Mouse (Mus musculus) C2C12 (cell line): ENCODE measurements around the gene Cep131. TPM values are rescaled to one million over a fixed set of nuclear protein-coding genes. Genes with fewer than 3 reads are reported as not detected.

ENCODE experiments used
- H3K27me3 ChIP-seq: one replicate; pipeline ENCODE4 v1.6.1; 2011; ENCODE audit not compliant: control insufficient read depth, insufficient read depth, insufficient read length
- H3K36me3 ChIP-seq: one replicate; pipeline ENCODE4 v1.6.1; 2011; ENCODE audit not compliant: control insufficient read depth, insufficient read depth
- H3K4me3 ChIP-seq: one replicate; pipeline ENCODE4 v1.5.1; 2011; ENCODE audit warnings: mild to moderate bottlenecking, control low read depth; ENCODE audit not compliant: poor library complexity, insufficient read depth, severe bottlenecking
- H3K79me2 ChIP-seq: one replicate; pipeline ENCODE4 v1.6.1; 2011; ENCODE audit not compliant: control insufficient read depth, insufficient read depth
- H3K79me3 ChIP-seq: one replicate; pipeline ENCODE4 v1.6.1; 2011; ENCODE audit warnings: low read depth, control low read depth
- H3ac ChIP-seq: one replicate; pipeline ENCODE3; 2011; ENCODE audit warnings: low read depth; ENCODE audit not compliant: control insufficient read depth, insufficient read length
- CEBPB ChIP-seq: IDR thresholded peaks from one replicate; pipeline ENCODE4 v1.6.1; 2011; ENCODE audit warnings: low read depth, mild to moderate bottlenecking, control low read depth, moderate library complexity
- CTCF ChIP-seq: IDR thresholded peaks from one replicate; pipeline ENCODE4 v1.5.1; 2011; ENCODE audit not compliant: control insufficient read depth, insufficient read depth, insufficient read length
- FOSL1 ChIP-seq: IDR thresholded peaks from one replicate; pipeline ENCODE4 v1.8.0; 2011; ENCODE audit warnings: mild to moderate bottlenecking, low read length; ENCODE audit not compliant: poor library complexity, insufficient read depth, severe bottlenecking
- MAX ChIP-seq: IDR thresholded peaks from one replicate; pipeline ENCODE4 v1.6.1; 2011; ENCODE audit warnings: mild to moderate bottlenecking, control low read depth
- MYOD1 ChIP-seq: IDR thresholded peaks from one replicate; pipeline ENCODE4 v1.6.1; 2011; ENCODE audit warnings: low read depth; ENCODE audit not compliant: control insufficient read depth, insufficient read length
- MYOG ChIP-seq: IDR thresholded peaks from one replicate; pipeline ENCODE4 v1.6.1; 2011; ENCODE audit not compliant: control insufficient read depth, insufficient read length; ENCODE audit errors: extremely low read depth
- USF1 ChIP-seq: IDR thresholded peaks from one replicate; pipeline ENCODE4 v1.6.1; 2011; ENCODE audit warnings: low read depth, mild to moderate bottlenecking, control low read depth, moderate library complexity
- polyA plus RNA-seq: library from polyadenylated mRNA; unstranded; fragments of >200 nt; fragmentation: generic; extraction: Trizol; gene quantifications from one replicate; pipeline ENCODE4 v1.2.1, GENCODE M21; 2012; ENCODE audit warnings: missing spikeins

The Cep131 gene
- polyA plus RNA-seq, 1 experiment, result 11.6 TPM

GRCm38 (mm10) chr11:120071065-120071464 lies 15.6 kb downstream of the Cep131 start:
- no peak overlapping the region for H3ac ChIP-seq
- H3K27me3 ChIP-seq, result no peaks in the 10 kb centered on the region
- no peak overlapping the region for H3K4me3 ChIP-seq
- no peaks in the 10 kb centered on the region for H3K79me2 ChIP-seq
- no peaks in the 10 kb centered on the region for H3K36me3 ChIP-seq
- no peak for TF ChIP-seq USF1
- TF ChIP-seq CTCF, result no peak
- TF ChIP-seq MYOG, result no peak
- TF ChIP-seq CEBPB, result no peak
- no peak for TF ChIP-seq MYOD1
- TF ChIP-seq FOSL1, result no peak
- TF ChIP-seq MAX, result no peak
- no peaks in the 10 kb centered on the region for H3K79me3 ChIP-seq

GRCm38 (mm10) chr11:120070286-120070930 lies 16.2 kb downstream of the Cep131 start:
- Histone ChIP-seq H3K79me3 (no peaks in the 10 kb centered on the region), H3K27me3 (no peaks in the 10 kb centered on the region), H3K36me3 (no peaks in the 10 kb centered on the region), H3ac (no peak overlapping the region), H3K4me3 (no peak overlapping the region), H3K79me2 (no peaks in the 10 kb centered on the region)
- TF ChIP-seq FOSL1 (no peak), MYOG (no peak), MAX (no peak)

GRCm38 (mm10) chr11:120069261-120069660 lies 17.4 kb downstream of the Cep131 start:
- Histone ChIP-seq H3K36me3 (no peaks in the 10 kb centered on the region), H3ac (no peak overlapping the region), H3K79me3 (no peaks in the 10 kb centered on the region), H3K79me2 (no peaks in the 10 kb centered on the region), H3K4me3 (no peak overlapping the region), H3K27me3 (no peaks in the 10 kb centered on the region)
- TF ChIP-seq CEBPB, result no peak
- no peak for TF ChIP-seq MYOG
- no peak for TF ChIP-seq MYOD1
- TF ChIP-seq FOSL1, result no peak
- no peak for TF ChIP-seq CTCF
- no peak for TF ChIP-seq MAX
- no peak for TF ChIP-seq USF1

- no peaks in the 10 kb centered on the region for H3K27me3 ChIP-seq
- no peaks in the 10 kb centered on the region for H3K79me3 ChIP-seq
- H3K4me3 ChIP-seq, result no peak overlapping the region
- H3K36me3 ChIP-seq, result no peaks in the 10 kb centered on the region
- no peaks in the 10 kb centered on the region for H3K79me2 ChIP-seq
- TF ChIP-seq MAX (no peak), MYOD1 (no peak), MYOG (no peak), CEBPB (no peak), FOSL1 (no peak), CTCF (no peak), USF1 (no peak)
- H3ac ChIP-seq, result no peak overlapping the region
Measured at GRCm38 (mm10) chr11:120067834-120068233, 18.8 kb downstream of the Cep131 start.

- no peak overlapping the region for H3ac ChIP-seq
- H3K79me3 ChIP-seq, result no peaks in the 10 kb centered on the region
- H3K4me3 ChIP-seq, result no peak overlapping the region
- TF ChIP-seq CEBPB (no peak), MYOD1 (no peak), USF1 (no peak), MAX (no peak), CTCF (peak; percentile 72), MYOG (no peak)
- no peaks in the 10 kb centered on the region for H3K36me3 ChIP-seq
- peaks cover 13% of the 10 kb centered on the region for H3K27me3 ChIP-seq
- H3K79me2 ChIP-seq, result no peaks in the 10 kb centered on the region
Measured at GRCm38 (mm10) chr11:120065291-120065690, 21.3 kb downstream of the Cep131 start.

GRCm38 (mm10) chr11:120064668-120065040 lies 22.0 kb downstream of the Cep131 start:
- Histone ChIP-seq H3K79me2 (no peaks in the 10 kb centered on the region), H3K79me3 (no peaks in the 10 kb centered on the region), H3K36me3 (no peaks in the 10 kb centered on the region), H3K4me3 (no peak overlapping the region), H3K27me3 (peaks cover 17% of the 10 kb centered on the region), H3ac (no peak overlapping the region)
- TF ChIP-seq USF1, result no peak
- no peak for TF ChIP-seq MYOG
- TF ChIP-seq MYOD1, result no peak
- no peak for TF ChIP-seq CTCF
- TF ChIP-seq CEBPB, result no peak
- TF ChIP-seq MAX, result no peak
- no peak for TF ChIP-seq FOSL1
